Mouse (Mus musculus): Measurements from ENCODE around the gene Cep85l.

- TF ChIP-seq CTCF (IDR thresholded peaks at IDR 0.05; ENCODE audit: low read depth, low read length) (no peak), POLR2A (IDR thresholded peaks at IDR 0.05; ENCODE audit: borderline replicate concordance, low read depth, low read length) (no peak)
Measured at GRCm38 (mm10) chr10:53347787-53348755, 31.7 kb downstream of the Cep85l start.
